Comparison of ENCODE assay signal across 8 mouse cellular contexts in genomic region chr2:4717081-4717768, GRCm38 (mm10). TPM values are rescaled to one million over a fixed set of nuclear protein-coding genes. Genes with fewer than 3 reads are reported as not detected.
A peak's percentile ranks its signal among the peaks of the same experiment; 100 is the strongest.
DNase-seq lines count a peak whose midpoint lies in the region; ATAC-seq and TF ChIP-seq lines count a peak whose summit lies in the region.

No protein-coding gene starts in this region.

- H3K9ac ChIP-seq in liver, postnatal 0 days (replicated peaks), result peak overlapping the region; percentile 51

- H3K4me2 ChIP-seq in liver, postnatal 0 days (ENCODE audit: low read depth, low read length), result peak overlapping the region; percentile 70

- peak; percentile 38 for DNase-seq in ovary, adult 18-20 months (ENCODE audit: low spot score)
- DNase-seq in ovary, postnatal 36 days (ENCODE audit: low spot score), result no peak
- peak; percentile 23 to 45 for DNase-seq in cerebellum, postnatal 25 days
- DNase-seq in gastrocnemius, postnatal 14 days, result peak; percentile 37
- peak; percentile 14 for DNase-seq in hindlimb bud, embryonic 11.5 days (ENCODE audit: extremely low spot score, low read depth, low spot score)
- DNase-seq in liver, postnatal 0 days, result peak; percentile 37
- DNase-seq in retina, postnatal 7 days (ENCODE audit: low read depth, low spot score), result peak; percentile 11

- no peak; the same call in 1 of the 2 replicates for ATAC-seq in liver, postnatal 0 days
- ATAC-seq in megakaryocyte-erythroid progenitor cell, adult 5-6 weeks (replicated peaks; ENCODE audit: low FRiP score, low TSS enrichment, poor library complexity, severe bottlenecking), result no peak

- no peaks in the 10 kb centered on the region for H3K36me3 ChIP-seq in liver, postnatal 0 days (replicated peaks; ENCODE audit: insufficient read depth, low read length)

- TF ChIP-seq CTCF in liver, postnatal 0 days (IDR thresholded peaks at IDR 0.05; ENCODE audit: low read depth), result no peak

- intact Hi-C loops in gastrocnemius, postnatal 14 days (cut with DNase I; ENCODE audit: low total_unique reads), result loop anchor here (10.0 kb wide), 1 partner anchor 148 kb away; no protein-coding TSS in a partner anchor

- H3K27ac ChIP-seq in liver, postnatal 0 days (ENCODE audit: low read depth), result peak overlapping the region; percentile 65; the same call in 1 of the 2 replicates

- H3K9me3 ChIP-seq in liver, postnatal 0 days (ENCODE audit: low read length), result no peaks in the 10 kb centered on the region

- H3K27me3 ChIP-seq in liver, postnatal 0 days (ENCODE audit: insufficient read depth, low read length), result peaks cover 31% of the 10 kb centered on the region

- no peaks in the 10 kb centered on the region for H3K4me1 ChIP-seq in liver, postnatal 0 days (ENCODE audit: insufficient read depth)

- TF ChIP-seq EP300 in liver, postnatal 0 days (IDR thresholded peaks at IDR 0.05; ENCODE audit: low read depth), result no peak

- 9% methylated on average over 25 of the region's 49 CpGs for WGBS in liver, postnatal 0 days (ENCODE audit: insufficient replicate concordance)

- peak overlapping the region; percentile 59 for H3K4me3 ChIP-seq in liver, postnatal 0 days (ENCODE audit: low read depth, low read length)

RNA-seq across cellular contexts. Expression of gene Bend7, which starts 0.4 kb away (rescaled TPM):
- total RNA-seq in gastrocnemius, postnatal 14 days (2021), result 1 to 10 TPM; 2.0 to 2.9 TPM
- 2.6 and 3.5 TPM in 2 replicates for polyA plus RNA-seq in liver, postnatal 0 days (2015; fragmentation: Nextera tagmentation; extraction: Ambion mirVana)
- total RNA-seq in megakaryocyte-erythroid progenitor cell, adult 5-6 weeks (2014; fragmentation: Nextera tagmentation), result 0.48 TPM in 1 of 2 replicates, not detected in the other
- total RNA-seq in megakaryocyte-erythroid progenitor cell, adult 5-6 weeks (2017), result 0.30 TPM in 1 of 2 replicates, not detected in the other
